Mouse (Mus musculus) liver, embryonic 14.5 days (tissue): Measurements from ENCODE around the gene Hs3st1. TPM values are rescaled to one million over a fixed set of nuclear protein-coding genes. Genes with fewer than 3 reads are reported as not detected.

Source experiments
- ATAC-seq: fragments of 200-750 bp; cut with Nextera tagmentation; 2 replicates; pipeline ENCODE4 v1.8.0; 2017; ENCODE audit warnings: moderate number of reproducible peaks, mild to moderate bottlenecking, moderate library complexity; ENCODE audit not compliant: insufficient read depth
- DNase-seq, 3 experiments: peaks; one replicate each; pipeline ENCODE4 v3.0.0-alpha.2; 2012 to 2013; ENCODE audit warnings: low read depth in 3 of 3, low spot score in 3 of 3
- H3K27ac ChIP-seq: fragments of 300-500 bp; sonication (generic); 2 replicates; pipeline ENCODE4 v1.5.1; 2014; ENCODE audit warnings: moderate library complexity, mild to moderate bottlenecking, control low read depth, inconsistent platforms
- H3K27me3 ChIP-seq: fragments of 300-500 bp; sonication (generic); 2 replicates; pipeline ENCODE4 v1.6.1; 2014; ENCODE audit warnings: mild to moderate bottlenecking, low read length, moderate library complexity; ENCODE audit not compliant: control insufficient read depth, insufficient read depth
- H3K36me3 ChIP-seq: fragments of 300-500 bp; sonication (generic); replicated peaks from 2 replicates; pipeline ENCODE4 v1.6.1; 2014; ENCODE audit warnings: low read depth; ENCODE audit not compliant: control insufficient read depth, insufficient read depth
- H3K4me1 ChIP-seq, 2 experiments: fragments of 200-500 bp in 1 of 2; fragments of 300-500 bp in 1 of 2; sonication (generic) in 1 of 2; replicated peaks; 2 replicates each; pipeline ENCODE4 v1.6.1; 2012 to 2014; ENCODE audit warnings: antibody characterized with exemption in 1 of 2, inconsistent platforms in 1 of 2, low read length in 1 of 2; ENCODE audit not compliant: control insufficient read depth in 2 of 2, insufficient read depth in 2 of 2
- H3K4me2 ChIP-seq: fragments of 300-500 bp; sonication (generic); 2 replicates; pipeline ENCODE4 v1.6.1; 2014; ENCODE audit warnings: low read depth, mild to moderate bottlenecking, control low read depth, moderate library complexity
- H3K4me3 ChIP-seq, 2 experiments: fragments of 200-500 bp in 1 of 2; fragments of 300-500 bp in 1 of 2; sonication (generic) in 1 of 2; 2 replicates each; pipeline ENCODE4 v1.5.1; 2012 to 2014; ENCODE audit warnings: low read depth in 2 of 2, low read length in 2 of 2, mild to moderate bottlenecking in 2 of 2, control low read depth in 1 of 2, inconsistent platforms in 1 of 2, moderate library complexity in 1 of 2; ENCODE audit not compliant: insufficient read depth in 1 of 2
- H3K9ac ChIP-seq: fragments of 300-500 bp; sonication (generic); replicated peaks from 2 replicates; pipeline ENCODE4 v1.6.1; 2014; ENCODE audit warnings: mild to moderate bottlenecking, control low read depth, moderate library complexity
- H3K9me3 ChIP-seq: fragments of 300-500 bp; sonication (generic); 2 replicates; pipeline ENCODE4 v1.6.1; 2016; ENCODE audit warnings: low read length, mixed read lengths; ENCODE audit not compliant: control insufficient read depth
- CTCF ChIP-seq: IDR thresholded peaks from 2 replicates; pipeline ENCODE4 v1.5.1; 2016; ENCODE audit warnings: antibody characterized with exemption, low read depth, control low read depth
- EP300 ChIP-seq: IDR thresholded peaks from 2 replicates; pipeline ENCODE4 v1.6.1; 2016; ENCODE audit warnings: antibody characterized with exemption, low read depth
- WGBS: fragments of 180-500 bp; shearing (Covaris S2); extraction: QIAGEN DNeasy Blood & Tissue Kit; methylation state at CpG from one replicate; pipeline ENCODE4 v1.1.7; 2014; ENCODE audit not compliant: insufficient replicate concordance; 5-methylcytosine and 5-hydroxymethylcytosine counted together
- polyA plus RNA-seq, 2 experiments: library from polyadenylated mRNA; depleted of rRNA in 1 of 2; stranded (reverse) in 1 of 2; unstranded in 1 of 2; fragments of >200 nt; fragmentation: Nextera tagmentation in 1 of 2; extraction: Ambion mirVana in 1 of 2; gene quantifications; 2 replicates each; pipeline versions ENCODE4 v1.2.1 to v1.2.3; 2012 to 2014

The Hs3st1 gene
- polyA plus RNA-seq, 2 experiments, result 0.12 to 0.15 TPM

DNA sequence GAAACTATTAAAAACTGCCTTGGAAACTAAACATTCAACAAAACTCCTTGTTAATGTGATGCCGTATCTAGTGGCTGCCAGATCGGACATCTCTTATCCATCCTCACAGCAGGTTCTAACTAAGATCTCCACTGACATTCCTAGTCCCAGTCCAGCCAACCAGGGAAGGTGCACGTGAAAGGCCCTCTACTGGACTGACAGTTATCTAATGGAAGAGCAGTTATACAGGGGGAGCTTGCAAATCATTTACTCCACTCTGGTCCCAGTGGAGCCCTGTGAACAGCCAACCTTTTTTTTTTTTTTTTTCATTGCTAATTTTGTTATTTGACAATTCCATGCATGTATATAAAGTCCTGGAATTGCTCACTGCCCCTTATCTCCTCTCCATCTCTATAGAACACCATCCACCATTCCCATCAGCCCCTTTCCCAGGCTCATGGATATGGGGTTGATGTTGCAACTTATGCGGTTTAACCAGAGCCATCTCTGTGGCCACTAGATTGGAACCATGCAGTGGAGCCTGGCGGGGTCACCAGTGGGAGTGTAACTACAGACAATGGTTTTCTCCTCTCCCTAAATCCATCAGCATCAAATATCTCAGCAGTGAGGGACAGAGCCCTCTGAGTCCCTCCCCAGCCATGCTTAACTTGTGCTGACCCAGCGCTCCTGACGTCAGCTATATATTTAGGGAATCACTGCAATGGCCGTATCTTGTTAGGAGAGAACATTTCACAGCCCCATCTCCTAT, 120.8 kb downstream of the Hs3st1 start:
- Histone ChIP-seq H3K4me1 (no peaks in the 10 kb centered on the region), H3K9me3 (no peaks in the 10 kb centered on the region), H3K9ac (no peak overlapping the region), H3K27me3 (no peaks in the 10 kb centered on the region), H3K27ac (no peak overlapping the region), H3K4me2 (no peak overlapping the region), H3K4me3 (no peak overlapping the region), H3K36me3 (no peaks in the 10 kb centered on the region)
- WGBS, result 64% methylated on average over 8 of the region's 8 CpGs
- ATAC-seq (no peak), DNase-seq (no peak)
- TF ChIP-seq CTCF (no peak), EP300 (no peak)

DNA sequence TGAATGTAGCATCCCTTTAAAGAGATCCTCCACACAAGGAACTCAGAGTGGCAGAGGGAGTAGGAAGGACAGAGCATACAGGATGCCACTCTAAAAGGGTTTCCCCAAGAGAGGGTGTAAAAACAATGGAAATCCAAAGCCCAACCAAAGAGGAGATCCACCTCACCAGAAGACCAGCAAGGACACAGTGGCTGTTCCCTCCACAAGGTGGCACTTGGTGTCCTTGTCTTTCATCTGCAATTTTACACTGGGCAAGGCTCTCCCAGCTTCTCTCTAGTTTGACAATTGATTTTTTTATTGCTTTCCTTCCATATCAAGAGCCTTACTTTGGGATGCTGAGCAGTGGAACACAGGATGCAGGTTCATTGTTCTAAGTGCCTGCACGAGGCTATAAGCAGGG, 122.1 kb downstream of the Hs3st1 start:
- no peaks in the 10 kb centered on the region for H3K4me1 ChIP-seq
- no peak for ATAC-seq
- no peak overlapping the region for H3K4me3 ChIP-seq
- no peak overlapping the region for H3K27ac ChIP-seq
- WGBS, result 35% methylated on average over 1 of the region's 1 CpGs
- H3K9ac ChIP-seq, result no peak overlapping the region
- no peaks in the 10 kb centered on the region for H3K36me3 ChIP-seq
- DNase-seq, result no peak
- H3K4me2 ChIP-seq, result no peak overlapping the region
- TF ChIP-seq EP300 (no peak), CTCF (peak; percentile 16; the same call in 1 of the 2 replicates)
- no peaks in the 10 kb centered on the region for H3K9me3 ChIP-seq
- no peaks in the 10 kb centered on the region for H3K27me3 ChIP-seq

DNA sequence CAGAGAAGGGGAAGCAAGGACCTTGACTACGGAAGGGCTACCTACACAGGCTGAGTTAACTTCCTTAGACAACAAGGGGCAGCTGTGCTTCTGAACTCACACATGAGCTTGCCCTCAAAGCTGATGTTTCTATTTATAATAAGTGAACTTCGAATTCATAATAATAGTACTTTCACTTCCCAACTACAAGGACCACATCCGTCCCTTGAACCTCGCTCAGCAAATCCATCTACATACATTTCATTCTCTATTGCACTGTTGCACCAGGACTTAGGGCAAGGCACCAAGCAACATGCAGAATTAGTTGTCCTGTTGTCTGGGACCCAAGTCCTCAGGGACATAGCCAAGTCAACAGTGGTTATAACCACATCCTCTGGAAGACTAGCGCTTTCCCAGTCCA, 124.4 kb downstream of the Hs3st1 start:
- no peak overlapping the region for H3K27ac ChIP-seq
- H3K9ac ChIP-seq, result no peak overlapping the region
- TF ChIP-seq CTCF (no peak), EP300 (no peak)
- DNase-seq, result no peak
- no peak overlapping the region for H3K4me3 ChIP-seq
- no peak overlapping the region for H3K4me2 ChIP-seq
- H3K27me3 ChIP-seq, result no peaks in the 10 kb centered on the region
- WGBS, result 61% methylated on average over 5 of the region's 5 CpGs
- ATAC-seq, result no peak
- H3K9me3 ChIP-seq, result no peaks in the 10 kb centered on the region
- no peaks in the 10 kb centered on the region for H3K4me1 ChIP-seq
- H3K36me3 ChIP-seq, result no peaks in the 10 kb centered on the region

DNA sequence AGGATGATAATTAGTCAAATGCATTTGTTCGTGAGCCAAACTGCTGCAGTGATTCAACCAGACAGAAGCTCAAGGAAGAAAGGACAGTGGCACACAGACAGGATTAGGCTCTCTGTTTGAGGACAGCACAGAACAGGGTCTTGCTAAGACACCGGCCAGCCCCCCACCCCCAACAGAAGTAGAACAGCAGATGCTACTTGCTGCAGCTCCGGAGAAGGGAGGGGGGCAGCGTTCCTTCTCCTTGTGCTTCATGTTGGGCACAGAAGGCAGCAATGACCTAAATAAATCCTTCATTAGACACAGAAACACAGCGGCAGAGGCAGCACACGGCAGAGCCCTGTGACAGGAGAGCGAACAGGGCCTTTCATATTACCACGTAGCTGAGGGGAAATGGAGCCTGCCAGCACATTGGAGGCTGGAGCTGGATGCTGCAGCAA, 130.2 kb downstream of the Hs3st1 start:
- DNase-seq (no peak), ATAC-seq (no peak)
- 73% methylated on average over 8 of the region's 8 CpGs for WGBS

DNA sequence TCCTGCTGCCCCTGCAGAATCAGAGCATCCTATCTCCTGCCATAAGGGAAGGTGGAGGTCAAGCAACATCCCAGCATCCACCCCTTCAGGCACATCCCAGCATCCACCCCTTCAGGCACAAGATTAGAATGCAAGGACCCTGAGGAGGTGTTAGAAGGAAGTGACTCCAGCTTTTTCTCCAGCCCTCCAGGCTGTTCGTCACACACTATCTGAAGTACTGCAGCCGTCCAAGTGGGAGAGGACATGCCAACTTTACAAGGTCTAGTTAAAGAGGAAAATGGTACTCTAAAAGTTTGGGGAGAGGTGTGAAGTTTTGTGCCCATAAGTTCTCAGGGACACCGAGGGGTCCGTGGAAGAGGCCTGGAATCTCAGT, 131.1 kb downstream of the Hs3st1 start:
- no peak for ATAC-seq
- H3K4me3 ChIP-seq, result no peak overlapping the region
- no peak for DNase-seq
- H3K27me3 ChIP-seq, result no peaks in the 10 kb centered on the region
- no peaks in the 10 kb centered on the region for H3K4me1 ChIP-seq
- no peak overlapping the region for H3K27ac ChIP-seq
- no peak overlapping the region for H3K9ac ChIP-seq
- TF ChIP-seq EP300 (no peak), CTCF (no peak)
- whole genome bisulfite sequencing, result 67% methylated on average over 4 of the region's 4 CpGs
- no peak overlapping the region for H3K4me2 ChIP-seq
- no peaks in the 10 kb centered on the region for H3K36me3 ChIP-seq
- H3K9me3 ChIP-seq, result no peaks in the 10 kb centered on the region

More for the DNA sequence above, 130.2 kb downstream of the Hs3st1 start:
- TF ChIP-seq CTCF (no peak), EP300 (no peak)
- Histone ChIP-seq H3K4me3 (no peak overlapping the region), H3K9me3 (no peaks in the 10 kb centered on the region), H3K27ac (no peak overlapping the region), H3K4me1 (no peaks in the 10 kb centered on the region), H3K4me2 (no peak overlapping the region), H3K9ac (no peak overlapping the region), H3K36me3 (no peaks in the 10 kb centered on the region), H3K27me3 (no peaks in the 10 kb centered on the region)
